Mouse (Mus musculus) cerebellum, postnatal 4 days (tissue): ENCODE data around the gene Myo15b.

Experiments used
- DNase-seq, 2 experiments: peaks; one replicate each; pipeline ENCODE4 v3.0.0; 2022; ENCODE audit warnings: low spot score in 2 of 2, mixed read lengths in 1 of 2

Myo15b gene

GRCm38 (mm10) chr11:115941980-115942379 lies 83.8 kb downstream of the Myo15b start:
- no peak for DNase-seq
